Mouse (Mus musculus): ENCODE results near the gene Rnf144b.

Rnf144b gene

DNA sequence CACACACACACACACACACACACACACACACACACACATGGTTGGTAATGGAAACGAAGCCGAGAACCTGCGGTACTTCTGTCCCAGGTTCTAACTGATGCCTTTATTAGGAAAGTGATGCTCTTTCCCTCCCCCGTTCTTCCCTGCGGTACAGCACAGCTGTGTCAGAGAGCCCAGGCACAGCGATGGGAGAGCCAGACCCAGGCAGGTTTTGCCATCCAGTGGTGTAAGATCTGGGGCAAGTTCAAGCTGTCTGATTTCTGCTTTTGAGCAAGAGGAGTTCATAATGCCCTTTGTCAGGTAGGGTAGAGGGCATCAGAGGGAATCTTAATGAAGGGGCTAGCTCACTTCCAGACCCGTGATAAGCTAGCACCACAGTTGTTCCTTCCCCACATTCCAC lies 89.1 kb downstream of the Rnf144b start:
- DNase-seq (ENCODE audit: low read depth, low spot score), result no peak
- Histone ChIP-seq H3K36me3 (ENCODE audit: control insufficient read depth, insufficient read depth, low read length, poor library complexity, severe bottlenecking) (no peaks in the 10 kb centered on the region), H3K27me3 (ENCODE audit: control insufficient read depth, insufficient read depth, low read length, poor library complexity, severe bottlenecking) (no peaks in the 10 kb centered on the region)

GRCm38 (mm10) chr13:47213817-47214216 lies 91.4 kb downstream of the Rnf144b start:
- Histone ChIP-seq H3K27me3 (ENCODE audit: control insufficient read depth, insufficient read depth, low read length, poor library complexity, severe bottlenecking) (no peaks in the 10 kb centered on the region), H3K36me3 (ENCODE audit: control insufficient read depth, insufficient read depth, low read length, poor library complexity, severe bottlenecking) (no peaks in the 10 kb centered on the region)
- DNase-seq (ENCODE audit: low read depth, low spot score), result no peak

GRCm38 (mm10) chr13:47214895-47215294 lies 92.4 kb downstream of the Rnf144b start:
- no peak for DNase-seq (ENCODE audit: low read depth, low spot score)
- no peaks in the 10 kb centered on the region for H3K36me3 ChIP-seq (ENCODE audit: control insufficient read depth, insufficient read depth, low read length, poor library complexity, severe bottlenecking)
- H3K27me3 ChIP-seq (ENCODE audit: control insufficient read depth, insufficient read depth, low read length, poor library complexity, severe bottlenecking), result no peaks in the 10 kb centered on the region

DNA sequence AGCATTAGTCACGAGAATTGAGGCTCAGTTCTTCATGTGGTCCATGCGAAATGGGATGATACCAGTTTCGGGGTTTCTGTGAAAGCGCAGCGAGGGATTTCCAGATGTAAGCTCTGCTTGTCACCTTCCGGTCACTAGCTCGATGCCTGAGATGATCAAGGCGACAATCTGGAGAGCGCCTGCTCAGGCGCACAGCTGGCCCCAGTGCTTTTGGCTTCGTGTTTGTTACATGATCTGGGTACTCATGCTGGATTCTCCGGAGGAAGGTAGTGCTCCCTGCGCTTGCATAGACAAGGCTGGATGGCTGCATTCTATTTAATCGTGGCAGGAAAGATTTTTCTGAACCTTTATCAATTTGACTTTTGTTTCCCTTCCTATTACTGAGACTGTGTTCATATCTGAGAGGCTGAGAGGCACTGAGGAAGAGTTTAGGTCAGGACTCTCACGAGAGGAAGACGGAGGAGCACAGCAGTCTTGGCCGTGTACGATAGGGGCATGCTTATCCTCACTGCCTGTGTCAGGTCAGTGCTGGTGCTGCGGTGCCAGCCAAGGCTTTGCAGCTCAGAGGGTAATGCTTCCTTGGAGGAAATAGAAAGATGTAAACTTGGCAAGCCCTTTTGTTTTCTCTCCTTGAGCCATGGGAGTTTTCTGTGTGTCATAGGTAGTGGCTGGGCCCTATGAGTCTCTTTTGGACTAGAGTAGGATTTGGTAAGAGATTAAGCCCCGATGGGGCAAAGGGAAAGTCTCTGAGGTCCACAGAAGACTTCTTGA lies 93.5 kb downstream of the Rnf144b start:
- no peaks in the 10 kb centered on the region for H3K36me3 ChIP-seq (ENCODE audit: control insufficient read depth, insufficient read depth, low read length, poor library complexity, severe bottlenecking)
- DNase-seq (ENCODE audit: low read depth, low spot score), result no peak
- H3K27me3 ChIP-seq (ENCODE audit: control insufficient read depth, insufficient read depth, low read length, poor library complexity, severe bottlenecking), result no peaks in the 10 kb centered on the region

GRCm38 (mm10) chr13:47217107-47217571 lies 94.7 kb downstream of the Rnf144b start:
- Histone ChIP-seq H3K36me3 (ENCODE audit: control insufficient read depth, insufficient read depth, low read length, poor library complexity, severe bottlenecking) (no peaks in the 10 kb centered on the region), H3K27me3 (ENCODE audit: control insufficient read depth, insufficient read depth, low read length, poor library complexity, severe bottlenecking) (no peaks in the 10 kb centered on the region)
- no peak for DNase-seq (ENCODE audit: low read depth, low spot score)

DNA sequence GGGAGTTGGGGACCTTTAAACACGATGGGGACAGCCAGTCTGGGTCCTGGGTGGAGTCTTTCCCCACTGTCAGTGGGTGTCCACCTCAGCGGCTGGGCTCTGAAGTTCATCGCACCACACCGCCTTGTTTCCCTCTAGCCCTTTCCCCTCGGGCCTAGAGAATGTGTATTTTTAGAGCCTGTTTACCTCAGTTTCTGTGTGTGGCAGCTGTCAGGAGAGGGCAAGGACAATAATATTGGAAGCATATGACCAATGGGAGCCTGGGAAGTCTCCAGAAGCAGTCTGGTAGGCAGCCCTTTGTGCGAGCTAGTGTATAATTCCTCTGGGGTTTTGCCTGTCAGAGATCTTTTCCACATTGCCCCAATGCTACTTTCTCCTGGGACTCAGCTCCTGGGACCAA lies 95.9 kb downstream of the Rnf144b start:
- H3K27me3 ChIP-seq (ENCODE audit: control insufficient read depth, insufficient read depth, low read length, poor library complexity, severe bottlenecking), result no peaks in the 10 kb centered on the region
- DNase-seq (ENCODE audit: low read depth, low spot score), result no peak
- no peaks in the 10 kb centered on the region for H3K36me3 ChIP-seq (ENCODE audit: control insufficient read depth, insufficient read depth, low read length, poor library complexity, severe bottlenecking)

GRCm38 (mm10) chr13:47220426-47220825 lies 98.0 kb downstream of the Rnf144b start:
- no peaks in the 10 kb centered on the region for H3K36me3 ChIP-seq (ENCODE audit: control insufficient read depth, insufficient read depth, low read length, poor library complexity, severe bottlenecking)

GRCm38 (mm10) chr13:47223576-47224538 lies 101.4 kb downstream of the Rnf144b start:
- DNase-seq (ENCODE audit: low read depth, low spot score), result no peak
- Histone ChIP-seq H3K36me3 (ENCODE audit: control insufficient read depth, insufficient read depth, low read length, poor library complexity, severe bottlenecking) (no peaks in the 10 kb centered on the region), H3K27me3 (ENCODE audit: control insufficient read depth, insufficient read depth, low read length, poor library complexity, severe bottlenecking) (no peaks in the 10 kb centered on the region)

More at GRCm38 (mm10) chr13:47220426-47220825, 98.0 kb downstream of the Rnf144b start:
- H3K27me3 ChIP-seq (ENCODE audit: control insufficient read depth, insufficient read depth, low read length, poor library complexity, severe bottlenecking), result no peaks in the 10 kb centered on the region
- no peak for DNase-seq (ENCODE audit: low read depth, low spot score)

GRCm38 (mm10) chr13:47224648-47225323 lies 102.3 kb downstream of the Rnf144b start:
- Histone ChIP-seq H3K36me3 (ENCODE audit: control insufficient read depth, insufficient read depth, low read length, poor library complexity, severe bottlenecking) (no peaks in the 10 kb centered on the region), H3K27me3 (ENCODE audit: control insufficient read depth, insufficient read depth, low read length, poor library complexity, severe bottlenecking) (no peaks in the 10 kb centered on the region)
- DNase-seq (ENCODE audit: low read depth, low spot score), result no peak

DNA sequence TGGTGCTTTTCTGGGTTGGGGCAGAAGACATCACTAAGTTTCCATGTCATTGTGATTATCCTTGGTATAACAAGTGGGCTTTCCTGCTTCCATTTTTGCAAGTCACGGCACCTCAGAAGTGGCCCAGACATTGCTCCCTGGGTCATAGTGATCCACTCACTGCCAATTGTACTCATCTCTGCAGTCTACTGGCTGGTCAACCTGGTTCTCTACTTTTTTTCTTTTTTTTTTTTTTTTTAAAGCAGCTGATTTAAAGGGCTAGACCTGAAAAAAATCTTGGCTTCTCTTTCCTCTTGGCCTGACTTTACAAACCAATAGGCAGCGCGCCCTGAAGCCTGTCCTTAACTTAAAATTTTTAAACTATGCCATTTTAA lies 102.9 kb downstream of the Rnf144b start:
- DNase-seq (ENCODE audit: low read depth, low spot score), result no peak
- no peaks in the 10 kb centered on the region for H3K36me3 ChIP-seq (ENCODE audit: control insufficient read depth, insufficient read depth, low read length, poor library complexity, severe bottlenecking)
- H3K27me3 ChIP-seq (ENCODE audit: control insufficient read depth, insufficient read depth, low read length, poor library complexity, severe bottlenecking), result no peaks in the 10 kb centered on the region

GRCm38 (mm10) chr13:47225802-47226201 lies 103.3 kb downstream of the Rnf144b start:
- Histone ChIP-seq H3K36me3 (ENCODE audit: control insufficient read depth, insufficient read depth, low read length, poor library complexity, severe bottlenecking) (no peaks in the 10 kb centered on the region), H3K27me3 (ENCODE audit: control insufficient read depth, insufficient read depth, low read length, poor library complexity, severe bottlenecking) (no peaks in the 10 kb centered on the region)
- DNase-seq (ENCODE audit: low read depth, low spot score), result peak; percentile 2

DNA sequence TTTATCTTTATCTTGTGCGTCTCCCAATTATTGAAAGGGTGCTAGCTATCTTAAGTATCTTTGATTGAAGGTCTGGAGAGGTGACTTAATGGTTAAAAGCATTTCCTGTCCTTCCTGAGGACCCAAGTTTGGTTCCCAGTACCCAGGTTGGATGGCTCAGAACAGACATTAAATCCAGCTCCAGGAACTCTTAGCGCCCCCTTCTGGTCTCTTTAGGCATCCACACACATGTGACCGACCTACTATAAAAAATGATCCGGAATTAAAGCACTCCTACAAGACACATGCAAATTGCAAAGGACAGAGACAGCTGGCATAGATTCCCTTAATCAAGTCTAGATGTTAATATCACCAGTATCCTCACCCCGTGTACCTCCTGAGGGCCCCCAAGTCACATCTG lies 104.1 kb downstream of the Rnf144b start:
- no peak for DNase-seq (ENCODE audit: low read depth, low spot score)
- Histone ChIP-seq H3K36me3 (ENCODE audit: control insufficient read depth, insufficient read depth, low read length, poor library complexity, severe bottlenecking) (no peaks in the 10 kb centered on the region), H3K27me3 (ENCODE audit: control insufficient read depth, insufficient read depth, low read length, poor library complexity, severe bottlenecking) (no peaks in the 10 kb centered on the region)

GRCm38 (mm10) chr13:47228201-47228600 lies 105.7 kb downstream of the Rnf144b start:
- no peaks in the 10 kb centered on the region for H3K36me3 ChIP-seq (ENCODE audit: control insufficient read depth, insufficient read depth, low read length, poor library complexity, severe bottlenecking)

GRCm38 (mm10) chr13:47228626-47229190 lies 106.3 kb downstream of the Rnf144b start:
- Histone ChIP-seq H3K36me3 (ENCODE audit: control insufficient read depth, insufficient read depth, low read length, poor library complexity, severe bottlenecking) (no peaks in the 10 kb centered on the region), H3K27me3 (ENCODE audit: control insufficient read depth, insufficient read depth, low read length, poor library complexity, severe bottlenecking) (no peaks in the 10 kb centered on the region)

More at GRCm38 (mm10) chr13:47228201-47228600, 105.7 kb downstream of the Rnf144b start:
- DNase-seq (ENCODE audit: low read depth, low spot score), result no peak
- H3K27me3 ChIP-seq (ENCODE audit: control insufficient read depth, insufficient read depth, low read length, poor library complexity, severe bottlenecking), result no peaks in the 10 kb centered on the region

More at GRCm38 (mm10) chr13:47228626-47229190, 106.3 kb downstream of the Rnf144b start:
- DNase-seq (ENCODE audit: low read depth, low spot score), result no peak
